Mouse (Mus musculus) hindbrain, embryonic 14.5 days (tissue): ENCODE measurements around the gene Sh3bgrl3. TPM values are rescaled to one million over a fixed set of nuclear protein-coding genes. Genes with fewer than 3 reads are reported as not detected.
A peak's percentile ranks its signal among the peaks of the same experiment; 100 is the strongest.
"Not testable (repeated sequence)": the region's sequence is repeated elsewhere in the genome, so short reads cannot be mapped to it uniquely, and the experiment has no call there.

ENCODE experiments used
- ATAC-seq: fragments of 200-750 bp; cut with Nextera tagmentation; 2 replicates; pipeline ENCODE4 v1.8.0; 2017; ENCODE audit warnings: moderate number of reproducible peaks, mild to moderate bottlenecking, moderate TSS enrichment, moderate library complexity; ENCODE audit not compliant: low FRiP score
- DNase-seq: peaks from one replicate; pipeline ENCODE4 v3.0.0-alpha.2; 2015; ENCODE audit warnings: low spot score
- H3K27ac ChIP-seq: fragments of 300-500 bp; sonication (generic); 2 replicates; pipeline ENCODE4 v1.5.1; 2014; ENCODE audit warnings: mild to moderate bottlenecking, moderate library complexity
- H3K27me3 ChIP-seq: fragments of 300-500 bp; sonication (generic); 2 replicates; pipeline ENCODE4 v1.6.1; 2014; ENCODE audit warnings: mild to moderate bottlenecking, low read length, mixed read lengths; ENCODE audit not compliant: control insufficient read depth, insufficient read depth
- H3K36me3 ChIP-seq: fragments of 300-500 bp; sonication (generic); replicated peaks from 2 replicates; pipeline ENCODE4 v1.6.1; 2014; ENCODE audit not compliant: control insufficient read depth, insufficient read depth
- H3K4me1 ChIP-seq: fragments of 300-500 bp; sonication (generic); replicated peaks from 2 replicates; pipeline ENCODE4 v1.6.1; 2014; ENCODE audit warnings: antibody characterized with exemption, low read length, mixed read lengths; ENCODE audit not compliant: control insufficient read depth, insufficient read depth
- H3K4me2 ChIP-seq: fragments of 300-500 bp; sonication (generic); replicated peaks from 2 replicates; pipeline ENCODE4 v1.6.1; 2014; ENCODE audit warnings: mild to moderate bottlenecking, moderate library complexity
- H3K4me3 ChIP-seq: fragments of 300-500 bp; sonication (generic); replicated peaks from 2 replicates; pipeline ENCODE4 v1.5.1; 2014; ENCODE audit warnings: mild to moderate bottlenecking, low read length
- H3K9ac ChIP-seq: fragments of 300-500 bp; sonication (generic); 2 replicates; pipeline ENCODE4 v1.6.1; 2014
- H3K9me3 ChIP-seq: fragments of 300-500 bp; sonication (generic); 2 replicates; pipeline ENCODE4 v1.6.1; 2016; ENCODE audit warnings: low read length; ENCODE audit not compliant: control insufficient read depth
- WGBS: fragments of 180-500 bp; shearing (Covaris S2); extraction: QIAGEN DNeasy Blood & Tissue Kit; methylation state at CpG from one replicate; pipeline ENCODE4 v1.1.7; 2014; 5-methylcytosine and 5-hydroxymethylcytosine counted together
- polyA plus RNA-seq: library from polyadenylated mRNA; unstranded; fragments of >200 nt; fragmentation: Nextera tagmentation; extraction: Ambion mirVana; gene quantifications from 2 replicates; pipeline ENCODE4 v1.2.1, GENCODE M21; 2014

Sh3bgrl3 gene
- polyA plus RNA-seq, result 429 and 442 TPM in 2 replicates

DNA sequence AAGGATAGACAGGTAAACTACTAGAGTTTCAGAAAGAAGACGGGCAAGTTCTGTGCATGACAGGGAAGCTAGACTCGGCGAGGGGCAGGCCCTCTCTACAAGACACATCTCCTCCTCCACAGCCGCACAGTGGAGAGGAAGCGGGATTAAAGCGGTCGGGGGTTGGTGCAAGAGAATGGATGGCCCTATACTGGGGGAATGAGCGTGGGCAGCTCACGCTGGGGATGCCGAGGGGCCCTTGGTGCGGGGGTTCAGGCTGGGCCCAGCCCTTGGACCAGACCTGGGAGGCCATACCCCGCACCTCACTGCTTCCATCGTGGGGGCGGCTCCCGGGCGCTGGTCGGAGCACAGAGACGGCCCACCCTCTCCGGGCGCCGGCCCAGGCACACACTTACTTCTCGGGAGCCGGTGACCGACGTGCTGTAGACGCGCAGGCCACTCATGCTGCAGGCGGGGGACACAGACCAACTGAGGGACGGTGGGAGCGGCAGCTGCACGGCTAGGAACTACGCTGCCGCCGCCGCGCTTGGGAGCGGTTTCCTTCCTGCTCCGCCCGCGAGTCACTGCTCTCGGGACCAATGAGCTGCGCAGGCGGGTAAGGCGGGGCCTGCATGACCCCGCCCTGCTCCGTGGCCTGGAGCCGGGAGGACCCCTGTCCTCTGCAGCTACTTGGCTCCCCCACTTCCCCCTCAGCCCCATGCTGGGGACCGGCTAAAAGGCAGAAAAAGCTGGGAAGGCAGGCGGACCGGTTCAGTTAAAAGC is at the start of gene Sh3bgrl3:
Sh3bgrl3 (minus strand) TSS at position 569 of the 762 bp plus-strand sequence.
- Histone ChIP-seq H3K4me2 (peak within 1 kb of the TSS; percentile 71), H3K4me1 (peaks cover 18% of the 10 kb centered on the region), H3K9me3 (no peaks in the 10 kb centered on the region), H3K9ac (peak within 1 kb of the TSS; percentile 84), H3K27ac (peak within 1 kb of the TSS; percentile 67), H3K36me3 (peaks cover 13% of the 10 kb centered on the region), H3K27me3 (no peaks in the 10 kb centered on the region), H3K4me3 (peak within 1 kb of the TSS; percentile 71)
- peak; percentile 94 for ATAC-seq
- DNase-seq, result peak; percentile 85
- under 1% methylated on average over 42 of the region's 50 CpGs for WGBS

DNA sequence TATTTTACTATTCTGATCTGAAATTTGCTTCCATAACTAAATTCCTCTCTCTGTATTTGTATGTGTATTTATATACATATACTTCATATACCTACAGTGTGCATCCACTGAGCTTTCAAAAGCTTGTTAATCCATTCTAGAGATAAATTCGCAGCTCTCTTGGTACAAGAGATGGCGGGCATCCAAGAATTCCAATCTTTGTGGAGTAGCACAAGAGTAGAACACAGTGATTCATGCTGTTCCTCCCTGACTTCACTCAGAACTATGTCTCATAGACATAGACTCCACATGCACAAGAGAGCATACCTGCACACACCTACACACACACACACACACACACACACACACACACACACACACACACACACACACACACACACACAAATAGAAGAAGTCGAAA is 43.8 kb upstream of the Sh3bgrl3 start:
- DNase-seq, result no peak
- Histone ChIP-seq H3K4me3 (no peak overlapping the region), H3K4me2 (no peak overlapping the region), H3K27ac (no peak overlapping the region), H3K27me3 (no peaks in the 10 kb centered on the region), H3K9ac (no peak overlapping the region), H3K36me3 (peaks cover 5% of the 10 kb centered on the region; the same call in 1 of the 2 replicates), H3K4me1 (no peaks in the 10 kb centered on the region), H3K9me3 (no peaks in the 10 kb centered on the region)
- ATAC-seq, result no peak
- 87% methylated on average over 3 of the region's 3 CpGs for WGBS

DNA sequence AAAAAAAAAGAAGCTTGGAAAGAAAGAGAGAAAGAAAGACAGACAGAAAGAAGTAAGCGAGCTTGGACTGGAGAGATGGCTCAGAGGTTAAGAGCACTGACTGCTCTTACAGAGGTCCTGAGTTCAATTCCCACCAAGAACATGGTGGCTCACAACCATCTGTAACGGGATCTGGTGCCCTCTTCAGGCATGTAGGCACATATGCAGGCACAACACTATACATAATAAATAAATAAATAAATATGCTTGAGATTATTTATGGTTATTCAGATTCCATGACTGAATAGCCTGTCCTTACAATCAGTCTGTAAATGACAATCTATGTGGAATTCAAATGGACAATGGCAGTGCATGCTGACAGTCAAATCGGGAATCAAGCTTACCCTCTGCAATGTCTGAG is 38.3 kb upstream of the Sh3bgrl3 start:
- no peak for ATAC-seq
- no peak overlapping the region for H3K4me2 ChIP-seq

DNA sequence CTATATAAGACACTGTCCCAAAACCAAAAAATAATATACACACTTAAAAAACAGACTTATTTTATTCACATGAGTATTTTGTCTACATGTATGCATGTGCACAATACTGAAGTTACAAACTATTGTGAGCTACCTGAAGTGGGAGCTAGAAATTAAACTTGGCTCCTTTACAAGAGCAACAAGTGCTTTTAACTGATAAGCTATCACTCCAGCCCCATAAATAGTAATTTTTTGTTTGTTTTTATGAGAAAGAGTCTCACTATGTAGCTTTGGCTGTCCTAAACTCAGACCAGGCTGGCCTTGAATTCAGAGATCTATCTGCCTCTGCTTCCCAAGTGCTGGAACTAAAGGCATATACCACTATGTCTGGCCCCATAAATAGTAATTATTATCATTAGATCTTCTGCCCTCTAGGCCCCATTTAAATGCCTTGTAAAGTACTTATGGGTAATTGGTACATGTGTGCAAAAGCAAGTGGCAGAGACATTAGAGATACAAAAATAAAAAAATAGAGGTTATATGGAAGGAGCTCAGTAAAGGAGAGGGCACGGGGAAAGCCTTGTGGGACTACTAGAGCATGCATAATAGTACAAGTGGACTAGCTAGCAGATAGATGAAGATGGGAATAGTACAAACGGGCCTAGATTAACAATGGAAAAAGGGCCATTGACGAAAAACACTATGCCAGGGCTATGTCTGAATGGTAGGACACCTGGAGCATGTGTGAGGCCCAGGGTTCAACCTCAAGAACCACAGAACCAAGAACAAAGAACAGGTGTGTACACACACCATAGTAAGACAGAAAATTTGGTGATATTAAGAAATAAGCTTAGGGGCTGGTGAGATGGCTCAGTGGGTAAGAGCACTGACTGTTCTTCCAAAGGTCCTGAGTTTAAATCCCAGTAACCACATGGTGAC is 37.2 kb upstream of the Sh3bgrl3 start:
- Histone ChIP-seq H3K36me3 (peaks cover 15% of the 10 kb centered on the region), H3K4me1 (no peaks in the 10 kb centered on the region), H3K9ac (no peak overlapping the region), H3K27ac (no peak overlapping the region), H3K27me3 (no peaks in the 10 kb centered on the region), H3K9me3 (no peaks in the 10 kb centered on the region), H3K4me3 (no peak overlapping the region), H3K4me2 (no peak overlapping the region)
- DNase-seq (no peak), ATAC-seq (no peak)
- WGBS, result 90% methylated on average over 3 of the region's 3 CpGs

More for the DNA sequence above, 38.3 kb upstream of the Sh3bgrl3 start:
- WGBS, result 99% methylated on average over 3 of the region's 3 CpGs
- H3K9ac ChIP-seq, result no peak overlapping the region
- no peaks in the 10 kb centered on the region for H3K4me1 ChIP-seq
- no peak overlapping the region for H3K4me3 ChIP-seq
- H3K27ac ChIP-seq, result no peak overlapping the region
- DNase-seq, result no peak
- no peaks in the 10 kb centered on the region for H3K27me3 ChIP-seq
- peaks cover 15% of the 10 kb centered on the region for H3K36me3 ChIP-seq
- no peaks in the 10 kb centered on the region for H3K9me3 ChIP-seq

DNA sequence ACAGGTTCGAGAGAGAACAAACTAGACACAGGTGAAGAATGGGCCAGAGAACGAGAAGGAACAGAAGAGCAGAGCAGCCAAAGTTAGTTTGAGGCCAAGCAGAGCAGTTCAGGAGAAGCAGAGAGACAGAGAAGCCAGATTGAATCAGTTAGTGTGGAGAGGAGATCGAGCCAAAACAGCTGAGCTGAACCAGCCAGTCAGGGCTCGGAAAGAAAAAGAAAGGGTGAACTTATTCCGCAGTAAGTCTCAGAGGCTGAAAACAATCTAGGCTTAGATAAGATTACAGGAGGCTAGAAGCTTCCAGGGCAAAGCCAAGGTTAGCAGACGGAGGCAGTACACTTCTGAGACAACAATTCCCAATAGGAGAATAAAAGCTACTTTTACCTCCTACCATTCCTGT is 36.4 kb upstream of the Sh3bgrl3 start:
- no peak overlapping the region for H3K9ac ChIP-seq
- H3K4me3 ChIP-seq, result no peak overlapping the region
- H3K4me1 ChIP-seq, result no peaks in the 10 kb centered on the region
- WGBS, result 91% methylated on average over 6 of the region's 6 CpGs
- H3K36me3 ChIP-seq, result peaks cover 15% of the 10 kb centered on the region
- DNase-seq, result no peak
- no peaks in the 10 kb centered on the region for H3K27me3 ChIP-seq
- ATAC-seq, result no peak
- H3K4me2 ChIP-seq, result no peak overlapping the region
- no peak overlapping the region for H3K27ac ChIP-seq
- H3K9me3 ChIP-seq, result no peaks in the 10 kb centered on the region

DNA sequence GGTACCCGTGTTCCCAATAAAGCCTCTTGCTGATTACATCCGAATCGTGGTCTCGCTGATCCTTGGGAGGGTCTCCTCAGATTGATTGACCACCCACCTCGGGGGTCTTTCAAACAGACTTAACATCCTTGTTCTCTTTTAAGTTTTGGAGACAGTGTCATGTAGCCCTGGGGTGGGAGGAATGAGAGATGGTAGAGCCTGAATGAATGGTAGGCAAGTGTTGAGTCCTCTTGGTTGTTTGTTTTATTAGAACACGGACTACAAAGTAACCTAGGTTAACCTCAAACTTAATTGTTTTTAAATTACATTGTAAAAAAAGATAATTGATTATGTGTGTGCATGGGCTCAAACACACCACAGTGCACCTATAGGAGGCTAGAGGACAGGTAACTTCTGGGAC is 36.0 kb upstream of the Sh3bgrl3 start:
- Histone ChIP-seq H3K27me3 (no peaks in the 10 kb centered on the region), H3K4me3 (no peak overlapping the region), H3K4me1 (no peaks in the 10 kb centered on the region), H3K27ac (no peak overlapping the region), H3K4me2 (no peak overlapping the region), H3K9me3 (no peaks in the 10 kb centered on the region), H3K9ac (no peak overlapping the region), H3K36me3 (peaks cover 15% of the 10 kb centered on the region)
- ATAC-seq (no peak), DNase-seq (no peak)
- 87% methylated on average over 5 of the region's 6 CpGs for whole genome bisulfite sequencing

DNA sequence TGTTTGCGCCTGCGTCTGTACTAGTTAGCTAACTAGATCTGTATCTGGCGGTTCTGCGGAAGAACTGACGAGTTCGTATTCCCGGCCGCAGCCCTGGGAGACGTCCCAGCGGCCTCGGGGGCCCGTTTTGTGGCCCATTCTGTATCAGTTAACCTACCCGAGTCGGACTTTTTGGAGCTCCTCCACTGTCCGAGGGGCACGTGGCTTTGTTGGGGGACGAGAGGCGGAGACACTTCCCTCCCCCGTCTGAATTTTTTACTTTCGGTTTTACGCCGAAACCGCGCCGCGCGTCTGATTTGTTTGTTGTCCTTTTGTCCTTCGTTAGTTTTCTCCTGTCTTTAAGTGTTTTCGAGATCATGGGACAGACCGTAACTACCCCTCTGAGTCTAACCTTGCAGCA is 31.5 kb upstream of the Sh3bgrl3 start:
- H3K27me3 ChIP-seq, H3K4me1 ChIP-seq, H3K27ac ChIP-seq, ATAC-seq, H3K9ac ChIP-seq, H3K36me3 ChIP-seq, H3K9me3 ChIP-seq: not testable (repeated sequence)
- Histone ChIP-seq H3K4me3 (peak overlapping the region; percentile 38), H3K4me2 (peak overlapping the region; percentile 68)
- peak; percentile 45 for DNase-seq
- WGBS, result 9% methylated on average over 30 of the region's 30 CpGs

DNA sequence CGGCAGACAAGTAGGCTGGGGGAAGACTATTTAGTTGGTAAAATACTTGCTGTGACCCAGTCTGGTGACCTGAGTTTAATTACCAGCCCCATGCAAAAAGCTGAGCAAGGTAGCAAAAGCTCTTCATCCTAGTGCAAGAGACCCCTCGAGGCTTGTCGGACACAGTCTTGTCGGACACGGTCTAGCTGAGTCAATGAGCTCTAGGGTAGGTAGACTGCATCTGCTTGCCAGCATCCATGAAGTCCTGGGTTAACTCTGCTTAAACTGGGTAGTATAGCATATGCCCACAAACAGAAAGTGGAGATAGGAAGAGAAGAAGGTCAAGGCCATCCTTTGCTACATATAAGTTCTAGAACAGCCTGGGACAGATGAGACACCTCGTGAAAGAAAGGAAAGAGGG is 30.2 kb upstream of the Sh3bgrl3 start:
- DNase-seq, result no peak
- Histone ChIP-seq H3K9me3 (no peaks in the 10 kb centered on the region), H3K4me1 (no peaks in the 10 kb centered on the region), H3K4me2 (no peak overlapping the region), H3K9ac (no peak overlapping the region), H3K27ac (no peak overlapping the region), H3K27me3 (0 out of 2 replicates have a peak, but pooled peaks cover 6% of the 10 kb centered on the region), H3K36me3 (peaks cover 5% of the 10 kb centered on the region), H3K4me3 (no peak overlapping the region)
- no peak for ATAC-seq
- WGBS, result 81% methylated on average over 6 of the region's 6 CpGs

DNA sequence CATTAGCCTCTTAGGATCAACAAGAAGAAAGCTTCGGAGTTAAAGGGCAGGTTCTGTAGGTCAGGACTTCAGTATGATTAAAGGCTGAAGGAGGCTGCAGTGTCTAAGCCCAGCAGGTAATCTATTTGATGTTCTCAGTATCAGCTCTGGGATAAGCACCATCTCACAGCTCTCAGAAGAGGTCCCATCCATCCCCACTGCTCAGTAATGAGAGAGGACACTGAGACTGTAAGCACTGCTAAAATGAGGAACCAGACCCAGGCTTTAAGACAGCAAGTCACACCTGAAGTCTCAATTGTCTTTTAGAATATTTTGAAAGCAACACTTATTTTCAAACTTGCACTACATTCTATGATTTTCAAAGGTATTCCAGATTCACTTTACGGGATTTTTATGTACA is 29.0 kb upstream of the Sh3bgrl3 start:
- Histone ChIP-seq H3K4me1 (no peaks in the 10 kb centered on the region), H3K9ac (no peak overlapping the region), H3K4me3 (no peak overlapping the region), H3K9me3 (no peaks in the 10 kb centered on the region), H3K27me3 (0 out of 2 replicates have a peak, but pooled peaks cover 6% of the 10 kb centered on the region), H3K27ac (no peak overlapping the region), H3K4me2 (no peak overlapping the region), H3K36me3 (peaks cover 6% of the 10 kb centered on the region)
- 92% methylated on average over 2 of the region's 2 CpGs for WGBS
- DNase-seq (no peak), ATAC-seq (no peak)
